Mouse (Mus musculus) retina, adult 2 months (tissue): ENCODE data around the gene 2310050C09Rik.

ENCODE experiments used
- DNase-seq: peaks from one replicate; pipeline ENCODE4 v3.0.0-alpha.2; 2012; ENCODE audit warnings: low read depth, low spot score

The 2310050C09Rik gene

DNA sequence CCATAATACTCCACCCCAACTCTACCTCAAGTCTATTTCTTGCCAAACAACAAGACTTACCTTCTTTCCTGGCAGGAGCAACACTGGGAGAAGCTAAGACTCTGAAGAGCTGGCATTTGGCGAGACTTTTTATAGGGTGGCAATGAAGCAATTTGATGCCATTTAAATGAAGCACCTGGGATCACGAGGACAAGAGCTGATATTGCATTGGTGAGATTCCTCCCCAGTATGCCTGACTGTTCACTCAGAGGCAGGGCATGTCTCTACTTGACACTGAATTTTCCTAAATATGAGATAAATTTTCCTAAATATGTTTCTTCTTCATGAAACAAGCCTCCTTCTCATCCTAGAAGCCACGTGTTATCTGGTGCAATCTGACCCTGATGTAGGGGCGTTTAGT, at the start of gene 2310050C09Rik:
TSS of gene 2310050C09Rik (minus strand) at position 101 of the 400 bp plus-strand sequence.
- no peak for DNase-seq

DNA sequence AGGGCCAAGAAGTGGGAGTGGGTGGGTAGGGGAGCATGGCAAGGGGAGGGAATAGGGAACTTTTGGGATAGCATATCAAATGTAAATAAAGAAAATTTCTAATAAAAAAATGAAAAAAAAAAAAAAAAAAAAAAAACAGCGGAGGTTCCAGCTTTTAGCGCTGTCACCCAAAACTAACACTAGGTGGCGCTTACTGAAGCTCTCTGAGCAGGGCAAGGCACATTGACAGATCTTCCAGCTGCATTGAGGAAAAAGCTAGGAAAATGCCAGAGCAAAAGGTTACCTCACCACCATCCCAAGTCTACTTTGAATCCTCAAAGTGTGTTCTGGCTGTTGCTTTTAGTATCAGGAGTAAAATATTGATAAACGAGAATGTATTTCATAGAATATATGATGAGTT, 37.6 kb upstream of the 2310050C09Rik start:
- DNase-seq: peak; percentile 2

DNA sequence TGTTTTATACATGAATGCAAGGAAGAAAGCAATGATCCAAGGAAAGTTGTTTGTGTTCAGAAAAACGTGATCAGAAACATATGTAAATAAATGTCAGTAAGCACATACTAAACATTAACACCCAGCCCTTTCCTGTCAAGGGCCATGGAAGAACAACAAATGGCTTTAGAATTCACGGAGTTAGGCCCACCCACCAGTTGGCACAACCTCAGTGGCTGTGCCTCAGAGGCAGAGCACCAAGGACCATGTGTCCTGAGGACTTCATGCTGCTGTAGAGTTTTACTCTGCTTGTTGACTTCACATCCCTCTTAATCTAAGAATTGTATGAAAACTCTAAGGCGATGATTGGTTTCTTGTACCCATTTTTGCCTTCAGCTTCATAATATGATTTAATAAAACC, 35.2 kb upstream of the 2310050C09Rik start:
- DNase-seq: no peak

DNA sequence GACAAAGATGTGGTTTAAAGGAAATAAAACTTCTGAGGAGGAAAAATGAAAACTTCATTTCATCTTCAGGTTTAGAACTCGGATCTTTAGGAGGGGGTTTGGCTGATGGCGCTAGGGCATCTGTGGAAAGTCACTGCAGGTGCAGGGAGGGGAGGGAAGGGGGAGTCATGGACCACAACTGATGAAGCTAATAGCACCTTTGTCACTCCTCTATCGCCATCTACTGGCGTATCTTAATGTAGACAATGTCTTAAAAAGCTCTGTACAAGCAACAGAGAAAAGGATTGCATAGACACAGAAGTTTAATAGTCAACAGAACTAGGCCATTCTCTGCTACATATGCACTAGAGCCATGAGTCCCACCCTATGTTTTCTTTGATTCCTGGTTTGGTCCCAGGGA, 33.6 kb upstream of the 2310050C09Rik start:
- DNase-seq: no peak

DNA sequence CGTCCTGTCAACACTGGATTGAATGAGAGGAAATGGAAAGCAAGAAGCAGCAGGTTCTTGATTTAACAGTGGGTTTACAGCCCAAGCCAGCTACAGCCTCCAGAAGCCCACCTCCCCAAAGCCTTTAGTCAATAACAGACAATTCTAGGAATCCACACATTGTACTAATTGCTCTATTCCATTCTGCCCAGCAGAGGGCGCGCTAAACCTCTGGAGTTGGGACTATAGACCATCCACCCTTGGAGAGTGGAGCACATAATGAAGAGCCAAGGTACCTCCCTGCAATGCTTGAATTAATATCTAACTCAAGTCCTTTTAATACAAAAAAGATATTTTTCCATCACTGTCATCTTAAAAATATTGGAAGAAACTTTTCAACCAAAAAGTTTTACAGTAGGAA, 33.0 kb upstream of the 2310050C09Rik start:
- DNase-seq: peak; percentile 4

DNA sequence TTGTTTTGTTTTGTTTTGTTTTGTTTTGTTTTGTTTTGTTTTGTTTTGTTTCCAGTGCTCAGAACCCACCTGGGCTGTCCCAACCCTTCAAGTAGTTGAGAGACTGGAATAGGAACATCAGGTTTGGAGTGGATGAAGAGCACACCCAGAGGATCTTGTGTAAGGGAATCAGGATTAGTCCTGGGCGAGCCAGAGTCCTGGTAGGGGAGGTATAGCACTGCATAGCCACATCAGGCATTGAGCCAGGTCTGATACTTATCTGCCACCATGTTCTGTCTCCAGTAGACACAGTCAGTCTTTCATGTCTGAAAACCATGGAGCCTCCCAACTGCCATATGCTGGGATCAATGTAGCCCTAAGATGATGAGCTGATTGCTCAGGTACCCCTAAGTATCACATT, 24.5 kb upstream of the 2310050C09Rik start:
- DNase-seq: no peak

DNA sequence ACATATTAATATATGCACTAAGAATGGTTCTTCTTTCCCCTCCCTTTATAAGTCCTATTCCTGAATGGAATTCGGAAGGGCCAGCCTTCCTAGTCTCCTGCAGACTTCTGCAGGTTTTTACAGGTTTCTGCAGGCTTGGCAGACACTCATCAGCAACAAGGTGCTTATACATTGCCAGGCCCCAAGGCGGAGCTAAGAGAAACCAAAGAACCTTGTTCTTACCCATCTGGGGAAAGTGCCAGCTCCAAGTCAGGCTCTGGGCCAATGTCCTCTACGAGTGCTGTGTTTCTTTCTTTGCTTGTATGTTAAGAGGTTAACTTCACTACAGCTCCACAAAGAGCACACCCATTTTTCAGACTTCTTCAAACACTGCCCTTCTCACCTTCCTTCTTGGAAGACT, 24.0 kb upstream of the 2310050C09Rik start:
- no peak for DNase-seq

DNA sequence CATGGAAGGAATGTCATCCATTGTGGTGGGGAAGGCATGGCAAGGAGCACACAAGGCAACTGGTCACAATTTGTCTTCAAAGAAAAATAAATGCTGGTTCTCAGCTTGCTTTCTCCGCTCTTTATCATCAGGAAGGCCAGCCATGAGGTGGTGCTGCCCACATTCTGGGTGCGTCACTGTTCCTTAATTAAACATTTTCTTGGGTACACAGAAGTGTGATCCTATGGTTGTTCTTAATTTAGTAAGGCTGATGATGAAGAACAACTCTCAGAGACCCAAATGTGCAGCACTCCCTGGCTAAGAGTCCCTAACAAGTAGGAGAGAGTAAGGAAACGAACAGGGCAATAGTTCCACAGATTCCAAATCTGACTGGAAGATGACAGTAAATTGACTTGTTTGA, 4.2 kb upstream of the 2310050C09Rik start:
- DNase-seq: no peak

DNA sequence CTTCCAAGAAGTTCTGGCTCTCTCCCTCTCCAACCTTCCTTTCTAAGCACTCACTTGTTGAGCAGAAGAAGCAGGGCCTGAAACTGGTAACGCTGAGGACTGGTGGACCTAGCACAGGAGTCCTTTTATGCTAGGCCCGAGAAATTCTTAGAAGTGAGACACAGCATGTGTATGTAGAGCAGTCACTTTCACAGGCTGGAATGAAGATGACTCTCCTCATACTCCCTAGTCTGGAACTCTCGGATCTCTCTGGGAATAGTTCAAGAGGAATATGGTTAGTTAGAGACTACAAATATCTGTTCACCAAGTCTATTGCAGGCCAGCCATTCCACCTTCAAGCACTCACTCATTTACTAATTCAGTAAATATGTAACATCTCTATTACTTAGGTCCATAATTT, 18.8 kb downstream of the 2310050C09Rik start, which contains the start of gene Lce1l:
TSS of gene Lce1l (minus strand) at position 101 of the 400 bp plus-strand sequence.
- DNase-seq: no peak

DNA sequence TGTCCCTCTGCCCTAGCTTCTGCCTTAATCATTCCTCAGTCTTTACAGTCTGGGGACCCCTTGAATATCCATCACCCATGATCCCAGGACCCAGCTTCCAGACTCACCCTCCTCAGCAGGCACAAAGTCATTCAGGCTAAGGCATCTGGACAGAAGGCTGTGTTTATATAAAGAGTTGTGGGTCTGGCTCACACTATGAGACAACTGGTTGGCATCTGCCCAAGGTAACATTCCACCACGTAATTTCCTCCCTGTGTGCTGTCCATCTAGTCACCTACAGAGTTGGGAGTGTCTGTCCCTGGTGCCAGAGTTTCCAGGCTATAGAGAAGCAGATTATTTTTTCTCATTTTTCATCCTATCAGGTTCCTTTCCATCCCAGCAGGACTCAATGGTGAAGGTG, 42.9 kb downstream of the 2310050C09Rik start, which contains the start of gene Kprp:
TSS of gene Kprp (minus strand) at position 140 of the 400 bp plus-strand sequence.
- no peak for DNase-seq

DNA sequence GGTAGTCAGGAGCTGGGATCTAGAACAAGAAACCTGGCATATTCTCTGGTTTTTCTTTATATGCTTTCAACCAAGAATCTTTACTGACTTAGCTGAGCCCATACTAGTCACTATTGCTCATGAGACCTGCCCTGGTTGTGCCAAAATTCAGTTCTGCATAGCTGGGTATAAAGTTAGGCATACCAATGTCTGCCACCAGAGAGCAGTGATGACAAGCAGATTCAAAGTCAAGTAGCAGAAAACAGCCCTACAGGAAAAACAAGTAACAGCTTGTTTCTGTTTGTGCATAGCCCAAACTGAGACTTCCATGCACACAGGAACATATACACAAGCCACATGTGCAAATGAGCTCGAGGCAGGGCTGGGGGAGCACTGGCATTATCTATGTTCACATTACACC, 44.2 kb downstream of the 2310050C09Rik start:
- DNase-seq: no peak
